Mouse (Mus musculus) T-helper 1 cell (primary cell): Measurements from ENCODE around the gene E130308A19Rik.

ENCODE experiments used
- in situ Hi-C: fragments of 300-600 bp; cut with MboI, MseI; formaldehyde crosslinking; loops from one replicate; pipeline ENCODE4 v1.15.1; 2025; ENCODE audit warnings: high pct_unique_total_duplicates

E130308A19Rik gene

DNA sequence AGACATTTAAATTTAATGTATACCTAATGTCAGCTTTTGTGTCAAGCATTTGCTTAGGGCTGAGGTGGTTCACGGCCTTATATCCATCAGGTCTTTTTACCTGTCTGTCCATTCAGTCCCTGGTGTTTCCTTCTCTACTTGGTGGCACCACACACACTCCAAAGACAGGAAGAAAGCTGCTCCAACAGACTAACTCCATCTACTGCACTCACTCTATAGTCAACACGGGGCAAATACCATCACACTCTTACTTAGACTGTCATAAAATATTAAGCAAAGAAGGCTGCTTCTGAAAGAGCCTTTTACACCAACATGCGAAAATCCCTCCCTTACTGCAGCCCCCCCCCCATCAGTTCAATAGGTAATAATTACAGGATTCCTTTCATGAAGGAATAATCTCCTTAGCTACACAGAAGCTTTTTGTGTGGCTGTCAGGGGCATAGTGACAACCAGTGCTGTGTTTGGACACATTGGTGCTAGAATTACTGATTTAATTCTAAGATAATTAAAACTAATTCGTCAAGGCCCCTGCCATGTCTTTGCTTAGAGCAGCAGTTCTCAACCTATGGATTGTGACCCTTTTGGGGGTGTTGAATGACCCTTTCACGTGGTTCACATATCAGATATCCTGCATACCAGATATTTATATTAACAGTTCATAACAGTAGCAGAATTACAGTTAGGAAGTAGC, 101.3 kb downstream of the E130308A19Rik start:
- in situ Hi-C loops = no loop called here

GRCm38 (mm10) chr4:59727878-59728261, 101.9 kb downstream of the E130308A19Rik start:
- in situ Hi-C loops = no loop called here

DNA sequence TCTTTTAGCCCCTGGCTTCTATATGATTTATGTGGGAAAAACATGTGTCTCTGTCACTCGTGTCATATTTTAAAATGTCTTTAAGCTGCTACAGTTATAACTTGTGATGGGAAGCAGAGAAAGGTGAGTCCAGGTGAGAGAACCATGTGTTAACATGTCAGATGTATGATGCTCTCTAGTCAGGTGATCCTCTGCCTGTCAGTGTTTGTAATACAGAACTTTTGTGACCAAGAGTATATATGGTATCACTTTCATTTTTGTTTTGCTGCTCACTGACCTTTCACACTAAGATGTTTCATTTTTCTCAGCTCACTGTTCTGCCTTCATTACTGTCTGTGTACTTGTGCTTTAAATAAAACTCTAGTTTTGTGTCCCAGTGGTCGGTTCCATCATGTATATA, 102.8 kb downstream of the E130308A19Rik start:
- in situ Hi-C loops = no loop called here

DNA sequence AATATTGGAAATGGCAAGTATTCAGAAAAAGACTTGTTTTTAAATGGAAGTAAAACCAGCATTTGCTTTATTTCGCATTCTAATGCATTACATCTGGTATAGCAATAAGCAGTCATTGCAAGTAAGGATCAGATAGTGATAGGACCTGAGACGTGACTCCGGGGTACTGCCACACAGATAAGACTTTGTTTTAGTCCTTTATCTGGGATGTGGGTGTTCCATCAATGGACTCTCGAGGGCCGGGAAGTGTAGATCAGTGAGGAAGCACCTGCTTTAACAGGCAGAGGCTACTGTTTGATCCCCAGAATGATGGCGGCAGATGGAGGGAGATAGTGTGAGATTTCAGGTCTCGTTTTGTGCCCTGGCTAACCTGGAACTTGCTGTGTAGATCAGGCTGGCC, 105.5 kb downstream of the E130308A19Rik start:
- in situ Hi-C loops = loop anchor here (10.0 kb wide), 1 partner anchor 117 kb away; no protein-coding TSS in a partner anchor

- in situ Hi-C loops = loop anchor here (10.0 kb wide), 1 partner anchor 125 kb away; no protein-coding TSS in a partner anchor
These were observed 113.3 kb downstream of the E130308A19Rik start for GRCm38 (mm10) chr4:59739321-59739720.

DNA sequence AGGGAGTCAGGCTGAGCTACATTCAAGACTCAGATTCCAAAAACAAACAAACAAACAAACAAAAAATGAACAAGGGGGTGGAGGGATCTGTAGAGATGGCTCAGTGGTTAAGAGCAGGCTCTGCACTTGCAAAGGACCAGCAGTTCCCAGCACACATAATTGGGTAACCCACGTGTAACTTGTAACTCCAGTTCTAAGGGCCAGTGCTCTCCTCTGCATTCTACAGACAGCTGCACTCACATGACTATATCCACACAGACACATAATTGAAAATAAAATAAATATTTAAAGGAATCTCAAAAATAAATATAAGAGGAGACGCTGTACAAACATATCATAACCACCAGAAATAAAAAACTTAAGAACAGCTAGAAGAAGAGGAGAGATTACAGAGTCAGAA, 113.9 kb downstream of the E130308A19Rik start:
- in situ Hi-C loops = loop anchor here (10.0 kb wide), 1 partner anchor 125 kb away; no protein-coding TSS in a partner anchor

- in situ Hi-C loops = no loop called here
These were observed 127.6 kb downstream of the E130308A19Rik start for GRCm38 (mm10) chr4:59753491-59754140.

DNA sequence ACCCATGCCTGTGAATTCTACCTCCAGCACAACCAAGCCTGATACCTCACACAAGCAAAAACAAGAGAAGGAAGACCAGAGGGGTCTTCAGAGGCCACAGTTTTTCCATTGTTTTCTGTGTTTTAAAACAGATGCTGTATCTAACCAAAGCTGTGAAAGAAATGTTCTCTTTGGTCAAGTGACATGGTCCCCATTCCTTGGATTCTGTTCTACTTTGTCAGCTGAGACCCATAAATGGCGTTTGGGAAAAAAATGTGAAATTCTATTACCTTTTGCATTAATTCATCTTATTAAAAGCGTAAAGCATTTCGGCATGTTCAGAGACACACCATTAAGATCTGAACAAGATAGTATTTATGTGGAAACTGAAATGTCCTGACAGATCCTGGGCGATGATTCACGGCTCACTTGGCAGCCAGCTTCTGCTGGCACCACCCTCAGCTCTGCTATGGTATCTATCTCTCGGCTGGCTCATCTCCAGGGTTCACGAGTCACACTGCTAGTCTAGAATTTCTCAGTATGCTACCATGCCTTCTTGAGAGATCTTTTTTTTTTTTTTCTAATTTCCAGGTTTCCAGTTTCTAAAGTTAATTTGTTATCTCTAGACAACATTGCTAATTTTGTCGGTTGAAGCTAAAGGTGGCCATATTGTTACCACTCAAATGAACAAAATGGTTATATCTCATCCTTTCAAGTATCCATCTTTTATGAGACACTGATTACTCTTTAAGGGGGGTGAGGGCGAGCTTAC, 130.5 kb downstream of the E130308A19Rik start:
- in situ Hi-C loops = no loop called here

GRCm38 (mm10) chr4:59757452-59758435, 131.7 kb downstream of the E130308A19Rik start:
- in situ Hi-C loops = no loop called here

DNA sequence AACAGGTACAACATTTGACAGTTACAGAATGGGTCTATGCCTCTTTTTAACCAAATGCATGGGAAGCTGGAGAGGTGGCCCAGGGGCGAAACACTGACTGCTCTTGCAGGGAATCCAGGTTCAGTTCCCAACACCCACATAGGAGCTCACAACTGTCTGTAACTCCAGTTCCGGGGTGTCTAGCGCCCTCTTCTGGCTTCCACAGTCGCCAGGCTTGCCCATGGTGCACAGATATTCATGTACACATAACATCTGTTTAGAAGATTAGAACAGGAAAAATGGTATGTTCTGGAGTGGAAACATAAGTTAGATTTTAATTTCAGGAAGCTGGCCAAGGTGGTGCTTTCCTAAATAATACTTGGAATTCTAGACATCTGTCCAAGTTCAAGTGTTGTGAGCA, 134.0 kb downstream of the E130308A19Rik start:
- in situ Hi-C loops = loop anchor here (5.0 kb wide), 1 partner anchor 53 kb away; no protein-coding TSS in a partner anchor

DNA sequence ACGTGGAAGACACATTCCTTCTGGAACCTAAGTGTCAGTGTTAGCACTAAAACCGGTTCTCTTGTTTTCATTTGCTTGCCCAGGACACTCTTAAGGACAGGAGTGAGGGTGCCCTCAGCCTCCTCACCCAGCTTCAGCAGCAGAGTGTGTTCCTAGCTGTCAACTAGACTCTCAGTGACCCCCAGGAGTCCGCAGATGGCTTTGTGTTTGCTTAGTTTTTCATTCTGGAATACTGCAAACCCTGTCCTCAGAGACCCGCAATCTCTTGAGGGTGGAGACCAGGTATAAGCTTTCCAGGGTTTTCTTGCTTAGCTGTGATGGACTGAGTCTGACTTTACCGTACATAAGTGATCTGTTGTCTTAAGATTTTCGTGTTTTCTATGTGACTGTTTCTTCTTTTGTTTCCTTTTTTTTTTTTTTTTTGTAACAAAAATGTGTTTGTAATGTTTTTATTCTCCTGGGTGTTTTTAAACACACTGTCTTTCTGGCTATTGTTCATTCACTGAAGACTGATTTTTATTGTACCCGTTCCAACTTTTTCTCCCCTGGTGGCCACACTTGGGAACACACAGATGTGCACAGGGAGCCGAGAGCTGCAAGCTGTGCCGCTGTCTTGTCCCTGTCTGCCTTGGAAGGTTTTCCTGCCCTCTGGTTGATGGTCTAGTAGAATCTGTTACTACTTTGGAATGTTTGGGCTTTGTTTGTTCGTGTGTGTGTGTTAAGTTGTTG, 134.8 kb downstream of the E130308A19Rik start:
- in situ Hi-C loops = loop anchor here (5.0 kb wide), 1 partner anchor 53 kb away; no protein-coding TSS in a partner anchor

DNA sequence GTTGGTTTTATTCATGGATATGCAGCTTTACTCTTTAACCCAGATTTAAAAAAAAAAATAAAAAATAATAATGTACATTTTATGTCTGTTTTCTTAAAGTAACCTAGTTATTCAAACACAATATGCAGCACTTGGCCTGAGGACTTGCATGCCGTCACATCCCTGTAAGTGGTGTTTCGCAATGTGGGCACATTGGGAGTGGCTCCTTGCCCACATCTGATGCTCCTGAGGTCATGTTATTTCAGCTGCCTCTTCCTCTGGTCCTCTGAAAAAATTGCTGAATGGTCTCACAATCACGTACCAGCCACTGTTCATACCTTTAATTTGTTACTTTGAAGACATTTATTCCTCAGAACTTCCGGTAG, 135.3 kb downstream of the E130308A19Rik start:
- in situ Hi-C loops = loop anchor here (5.0 kb wide), 1 partner anchor 54 kb away; no protein-coding TSS in a partner anchor

GRCm38 (mm10) chr4:59764950-59765349, 138.9 kb downstream of the E130308A19Rik start:
- in situ Hi-C loops = loop anchor here (5.0 kb wide), 1 partner anchor 58 kb away; no protein-coding TSS in a partner anchor

GRCm38 (mm10) chr4:59765385-59766005, 139.5 kb downstream of the E130308A19Rik start:
- in situ Hi-C loops = no loop called here

- in situ Hi-C loops = no loop called here
These were observed 141.7 kb downstream of the E130308A19Rik start for GRCm38 (mm10) chr4:59767717-59768116.

GRCm38 (mm10) chr4:59772171-59772879, 146.3 kb downstream of the E130308A19Rik start:
- in situ Hi-C loops = no loop called here

DNA sequence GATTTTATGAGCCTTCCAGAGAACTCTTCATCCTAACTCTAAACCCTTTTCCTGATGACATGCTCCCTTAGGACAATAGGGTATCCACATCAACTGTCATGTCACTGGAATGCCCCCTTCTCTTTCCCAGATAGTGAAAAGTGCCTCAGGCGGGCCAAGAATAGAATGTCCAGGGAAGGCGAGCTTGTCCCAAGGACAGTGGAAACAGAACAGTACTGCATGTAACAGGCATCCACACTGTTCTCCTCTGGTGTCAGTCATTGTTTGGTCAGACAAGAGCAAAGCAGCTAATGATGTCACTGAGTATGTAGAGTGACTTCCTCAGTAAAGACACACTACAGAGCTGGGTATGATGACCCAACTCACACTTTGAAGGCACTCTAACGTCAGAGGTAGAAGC, 151.8 kb downstream of the E130308A19Rik start:
- in situ Hi-C loops = no loop called here

DNA sequence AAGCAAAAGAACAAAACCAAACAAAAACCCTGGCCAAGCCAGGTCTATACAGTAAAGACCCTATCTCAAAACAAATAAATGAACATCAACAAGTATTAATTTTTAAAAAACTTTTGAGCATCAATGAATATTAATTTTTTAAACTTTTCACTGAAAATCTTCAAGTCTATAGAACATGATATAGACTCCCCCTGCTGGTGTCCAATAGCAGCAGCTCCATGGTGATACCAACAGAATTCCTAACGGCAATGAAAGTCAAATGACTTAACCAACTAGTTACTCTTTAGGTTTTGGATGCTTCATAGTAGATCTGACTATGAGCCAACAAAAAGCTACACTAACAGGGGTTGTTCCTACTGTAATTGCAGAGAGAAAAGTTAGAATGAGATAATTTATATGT, 154.6 kb downstream of the E130308A19Rik start:
- in situ Hi-C loops = no loop called here
